Mouse (Mus musculus) naive thymus-derived CD4-positive, alpha-beta T cell, adult 2 months (primary cell): Measurements from ENCODE around the gene Slc6a8.

Experiments used
- DNase-seq: peaks from one replicate; pipeline ENCODE4 v3.0.0-alpha.2; 2011; ENCODE audit warnings: low read depth

The Slc6a8 gene

GRCm38 (mm10) chrX:73672879-73673618, at the start of gene Slc6a8:
Gene Slc6a8, plus strand, starts transcription at chrX:73673150.
- peak; percentile 38 for DNase-seq

DNA sequence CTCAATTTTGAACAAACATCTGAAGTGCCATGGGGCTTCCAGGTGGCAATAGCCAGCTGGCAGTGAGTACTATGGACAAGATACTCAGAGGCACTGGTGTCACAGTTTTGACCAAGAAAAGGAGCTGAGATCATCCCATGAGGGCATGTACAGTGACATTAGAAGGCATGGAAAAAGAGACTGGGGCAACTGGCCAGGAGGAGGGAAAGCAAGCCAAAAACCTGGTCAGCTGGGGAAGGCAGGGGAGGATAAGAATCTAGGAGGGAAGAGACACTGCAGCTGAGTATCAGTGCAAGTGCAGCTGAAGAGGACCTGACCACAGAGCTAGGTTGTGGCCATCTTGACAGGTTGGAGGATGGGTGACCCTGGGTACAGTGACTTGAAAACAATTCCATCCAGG, 46.0 kb upstream of the Slc6a8 start:
- DNase-seq: no peak

GRCm38 (mm10) chrX:73635425-73635824, 37.5 kb upstream of the Slc6a8 start:
- DNase-seq: no peak

DNA sequence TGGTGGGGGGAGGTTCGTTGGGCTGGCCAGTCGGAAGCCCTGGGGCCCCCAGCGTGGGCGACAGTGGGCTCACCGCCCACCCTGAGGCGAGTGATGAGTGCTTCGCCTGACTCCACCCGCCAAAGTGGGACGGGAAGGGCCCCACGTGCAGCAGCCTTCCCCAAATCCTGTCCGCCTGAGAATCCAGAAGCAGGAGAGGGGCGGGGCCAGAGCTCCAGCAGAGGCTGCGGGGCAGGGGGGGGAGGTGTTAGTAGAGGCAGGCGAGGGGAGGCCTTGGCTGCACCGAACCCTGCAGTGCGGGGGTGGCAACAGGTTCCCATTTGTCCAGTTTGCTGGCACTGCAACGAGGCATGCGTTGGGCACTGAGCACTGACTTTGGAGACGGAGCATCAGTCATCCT, 35.5 kb upstream of the Slc6a8 start:
- no peak for DNase-seq

GRCm38 (mm10) chrX:73639255-73639675, 33.7 kb upstream of the Slc6a8 start, which contains the start of gene Dusp9:
Gene Dusp9, plus strand, starts transcription at chrX:73639419.
- DNase-seq: no peak

DNA sequence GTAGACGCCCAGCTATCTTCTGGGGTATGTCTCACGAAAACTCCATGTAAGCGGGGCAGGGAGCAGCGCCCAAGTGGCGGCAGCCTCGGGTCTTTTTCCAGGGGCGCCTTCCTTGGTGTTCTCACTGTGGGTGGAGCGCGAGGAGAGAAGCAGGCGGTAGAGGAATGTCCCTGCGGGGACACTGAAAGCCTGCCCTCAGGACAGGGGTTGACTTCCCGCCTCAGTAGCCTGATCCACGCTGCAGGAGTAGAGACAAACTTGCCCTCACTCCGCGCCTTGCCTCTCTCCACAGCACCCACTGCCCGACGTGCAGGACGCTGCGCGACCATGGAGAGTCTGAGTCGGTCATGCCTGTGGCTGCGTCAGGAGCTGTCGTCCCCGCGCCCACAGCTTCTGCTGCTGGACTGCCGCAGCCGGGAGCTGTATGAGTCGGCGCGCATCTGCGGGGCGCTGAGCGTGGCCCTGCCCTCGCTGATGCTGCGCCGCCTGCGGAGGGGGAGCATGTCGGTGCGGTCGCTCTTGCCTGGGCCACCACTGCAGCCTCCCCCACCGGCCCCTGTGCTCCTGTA, 33.0 kb upstream of the Slc6a8 start:
- no peak for DNase-seq

DNA sequence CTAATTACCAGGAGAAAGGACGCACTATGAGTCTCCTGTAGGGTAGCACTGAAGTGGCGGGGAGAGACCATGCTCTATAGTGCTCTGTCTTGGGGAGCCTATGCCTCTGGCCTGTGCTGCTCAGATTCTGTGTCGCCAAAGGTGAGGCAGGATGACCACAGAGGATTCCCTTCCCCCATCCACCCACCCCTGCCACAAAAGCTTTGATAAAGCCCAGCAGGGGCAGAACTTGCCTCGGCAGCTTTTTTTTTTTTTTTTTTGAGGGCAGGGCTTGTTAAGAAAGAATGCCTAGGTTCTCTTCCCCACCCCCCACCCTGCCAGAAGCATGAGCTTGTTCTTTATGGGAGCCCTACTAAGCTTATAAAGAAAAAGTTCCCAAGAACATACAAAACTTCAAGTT, 27.8 kb upstream of the Slc6a8 start:
- DNase-seq: no peak

DNA sequence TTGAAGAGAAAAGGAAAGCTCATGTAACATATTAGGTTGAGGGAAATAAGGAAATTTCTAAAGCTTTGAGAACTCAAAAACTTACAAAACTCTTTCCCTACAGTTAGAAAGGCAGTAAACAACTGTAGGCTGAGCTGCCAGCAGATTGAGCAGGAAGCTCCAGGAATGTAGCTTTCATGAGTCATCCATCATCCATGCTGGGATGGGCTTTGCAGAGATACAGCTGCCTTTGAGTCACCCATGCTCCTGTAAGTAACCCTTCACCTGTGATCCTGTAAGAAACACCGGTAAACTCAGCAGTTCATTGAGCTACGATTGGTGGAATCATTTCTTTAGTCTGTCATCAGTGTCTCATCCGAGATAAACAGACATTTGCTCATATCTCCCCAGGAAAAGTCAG, 22.1 kb upstream of the Slc6a8 start:
- DNase-seq: no peak

- no peak for DNase-seq
Measured at GRCm38 (mm10) chrX:73653392-73653791, 19.6 kb upstream of the Slc6a8 start.

- DNase-seq: peak; percentile 80
Measured at GRCm38 (mm10) chrX:73654177-73654576, 18.8 kb upstream of the Slc6a8 start.

DNA sequence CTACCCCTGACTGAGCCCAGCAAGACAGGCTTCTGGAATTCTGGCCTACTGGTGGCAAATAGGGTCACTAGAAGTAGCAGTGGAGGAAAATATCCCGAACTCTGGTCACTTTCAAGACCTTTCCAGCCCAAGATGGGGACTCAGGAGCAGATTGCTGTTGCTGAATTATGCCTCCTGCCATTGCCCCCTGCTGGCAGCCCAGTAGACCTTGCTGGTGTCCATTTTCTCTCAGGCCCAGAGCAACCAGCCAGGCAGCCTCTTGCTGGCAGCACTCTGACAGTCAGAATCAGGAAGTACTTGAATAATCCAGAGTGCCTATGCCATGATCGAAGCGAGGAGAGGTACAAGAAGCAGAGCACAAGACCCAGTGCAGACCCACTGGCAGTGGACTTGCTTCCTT, 17.4 kb upstream of the Slc6a8 start:
- DNase-seq: peak; percentile 53

GRCm38 (mm10) chrX:73658391-73658790, 14.6 kb upstream of the Slc6a8 start:
- DNase-seq: no peak

DNA sequence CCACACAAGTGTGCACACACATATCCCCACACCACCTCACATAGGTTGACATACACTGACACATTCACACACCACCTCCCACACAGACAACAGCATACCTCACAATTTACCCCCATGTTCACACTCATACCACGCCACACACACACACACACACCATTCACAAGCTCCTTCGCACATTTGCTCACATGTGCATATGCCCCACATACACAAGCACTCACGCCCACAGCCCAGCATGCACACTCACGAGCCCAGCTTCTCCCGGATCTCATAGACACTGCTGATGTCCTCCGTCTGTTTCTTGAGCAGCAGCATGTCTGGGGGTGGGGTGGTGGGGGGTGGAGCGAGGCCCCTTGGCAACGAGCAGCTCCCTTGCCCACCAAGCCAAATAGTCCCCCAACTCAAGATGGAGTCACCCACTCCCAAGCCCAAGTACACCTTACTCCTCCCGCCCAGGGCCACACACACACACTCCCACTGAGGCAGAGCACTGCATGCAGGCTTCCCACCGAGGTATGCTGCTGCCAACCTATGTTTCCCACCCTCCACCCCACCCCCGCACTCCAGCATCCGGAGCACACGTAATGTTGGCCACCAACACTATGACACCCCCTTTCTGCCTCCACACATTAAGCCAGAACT, 13.9 kb upstream of the Slc6a8 start:
- DNase-seq: no peak

- DNase-seq: peak; percentile 34
Measured at GRCm38 (mm10) chrX:73659575-73660283, 13.2 kb upstream of the Slc6a8 start, which contains the start of gene Pnck. Gene Pnck, minus strand, starts transcription at chrX:73660117.

- no peak for DNase-seq
Measured at GRCm38 (mm10) chrX:73660284-73660665, 12.7 kb upstream of the Slc6a8 start.

- DNase-seq: peak; percentile 39
Measured at GRCm38 (mm10) chrX:73663143-73663542, 9.8 kb upstream of the Slc6a8 start.

DNA sequence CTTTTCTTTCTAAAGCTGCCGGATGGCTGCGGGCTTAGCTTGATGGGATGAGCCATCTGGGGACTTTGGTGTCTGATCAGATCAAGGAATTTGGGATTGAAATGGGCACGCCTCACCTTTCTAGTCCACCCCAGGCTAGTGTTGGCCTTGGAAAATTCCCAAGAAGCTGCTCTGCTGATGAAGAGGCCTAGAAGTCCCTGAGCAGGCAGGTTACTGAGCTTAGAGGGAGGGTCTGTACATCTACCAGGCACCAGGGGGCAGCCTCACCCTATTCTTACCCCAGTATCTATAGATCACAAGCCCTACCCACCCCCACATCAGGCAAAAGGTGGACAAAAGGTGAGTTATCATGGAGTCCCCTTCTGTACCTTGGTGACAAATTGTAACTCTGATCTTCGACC, 919 bp upstream of the Slc6a8 start:
- peak; percentile 77 for DNase-seq

GRCm38 (mm10) chrX:73673619-73673967, 643 bp downstream of the Slc6a8 start:
- no peak for DNase-seq

GRCm38 (mm10) chrX:73673968-73674661, 1.2 kb downstream of the Slc6a8 start:
- DNase-seq: no peak

- no peak for DNase-seq
Measured at GRCm38 (mm10) chrX:73675231-73675630, 2.3 kb downstream of the Slc6a8 start.

- no peak for DNase-seq
Measured at GRCm38 (mm10) chrX:73676668-73677067, 3.7 kb downstream of the Slc6a8 start.

DNA sequence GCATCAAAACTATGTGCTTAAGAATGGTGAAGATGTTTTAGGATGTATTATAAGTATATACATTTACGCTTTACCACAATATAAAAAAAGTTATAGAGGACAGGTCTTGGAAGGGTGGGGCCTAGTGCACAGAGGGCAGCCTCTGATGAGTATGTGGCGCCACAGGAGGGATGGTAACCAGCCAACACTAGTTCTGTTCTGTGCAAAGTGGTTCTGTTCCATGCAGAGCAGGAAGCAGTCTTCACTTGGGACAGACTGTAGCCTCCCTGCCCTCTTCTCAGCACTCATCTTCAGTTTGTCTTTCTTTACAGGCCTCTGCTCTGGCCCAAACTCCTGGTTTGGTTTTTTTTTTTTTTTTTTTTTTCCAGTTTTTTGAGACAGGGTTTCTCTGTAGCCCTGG, 11.2 kb downstream of the Slc6a8 start:
- no peak for DNase-seq
